Mouse (Mus musculus) C2C12 (cell line): ENCODE data around the gene Tmx1.

ENCODE experiments used
- FOSL1 ChIP-seq: IDR thresholded peaks from one replicate; pipeline ENCODE4 v1.8.0; 2011; ENCODE audit warnings: mild to moderate bottlenecking, low read length; ENCODE audit not compliant: poor library complexity, insufficient read depth, severe bottlenecking
- MYOG ChIP-seq: IDR thresholded peaks from one replicate; pipeline ENCODE4 v1.6.1; 2011; ENCODE audit not compliant: control insufficient read depth, insufficient read length; ENCODE audit errors: extremely low read depth

GRCm38 (mm10) chr12:70477593-70478287 lies 24.8 kb downstream of the Tmx1 start:
- no peak for TF ChIP-seq MYOG
- no peak for TF ChIP-seq FOSL1
